Mouse (Mus musculus) heart, postnatal 14 days (tissue): ENCODE results near the gene Asb14. TPM values are rescaled to one million over a fixed set of nuclear protein-coding genes. Genes with fewer than 3 reads are reported as not detected.
"Not testable (repeated sequence)": the region's sequence is repeated elsewhere in the genome, so short reads cannot be mapped to it uniquely, and the experiment has no call there.

Source experiments
- DNase-seq, 2 experiments: peaks; one replicate each; pipeline ENCODE4 v3.0.0; 2021 to 2022
- intact Hi-C: fragments of 180-260 bp; cut with DNase I; formaldehyde crosslinking; loops from one replicate; pipeline ENCODE4 v1.15.1; 2025
- total RNA-seq, 2 experiments: library from RNA; stranded (reverse); gene quantifications; 2 replicates each; pipeline ENCODE4 v1.2.3; 2021

The Asb14 gene
- total RNA-seq, 2 experiments from 2014 or later, result 53.5 to 61.3 TPM

- intact Hi-C loops, result no loop called here
- no peak for DNase-seq
Observed at GRCm38 (mm10) chr14:26935558-26935957, 41.2 kb downstream of the Asb14 start.

GRCm38 (mm10) chr14:26956139-26956538 is 61.8 kb downstream of the Asb14 start:
- intact Hi-C loops, DNase-seq: not testable (repeated sequence)

- DNase-seq, result no peak
- intact Hi-C loops, result no loop called here
Observed at GRCm38 (mm10) chr14:26960518-26960917, 66.2 kb downstream of the Asb14 start.

Other genes with a start within 250 kb of the Asb14 start
- gene Pde12, start 224.7 kb upstream of the Asb14 start, total RNA-seq, result 1 to 10 TPM; 4.8 to 5.1 TPM
- under 1 TPM; 0.12 to 0.22 TPM for gene Dnah12, start 201.3 kb upstream of the Asb14 start, total RNA-seq
- 10 to 100 TPM; 22.9 TPM for gene Appl1, start 76.7 kb downstream of the Asb14 start, total RNA-seq
- not detected for gene Hesx1, start 99.9 kb downstream of the Asb14 start, total RNA-seq
- gene Il17rd, start 144.4 kb downstream of the Asb14 start, total RNA-seq, result 1 to 10 TPM; 6.5 to 7.2 TPM
- 10 to 100 TPM; 30.6 to 32.1 TPM for gene Arhgef3, start 220.3 kb downstream of the Asb14 start, total RNA-seq